Comparison of ENCODE assay signal across 9 mouse cellular contexts in genomic region chr10:39624837-39625625, GRCm38 (mm10). TPM values are rescaled to one million over a fixed set of nuclear protein-coding genes. Genes with fewer than 3 reads are reported as not detected.
DNase-seq lines count a peak whose midpoint lies in the region; ATAC-seq and TF ChIP-seq lines count a peak whose summit lies in the region.
"Had no signal": no experiment of that assay in that cellular context is flagged by ENCODE, and none has a peak within 500 bp of the region (broad histone marks: within the 10 kb centered on the region; RNA-seq: fewer than 3 reads in every experiment).

No protein-coding gene starts in this region.

- 0 out of 2 replicates have a peak overlapping the region, but pooled peaks have one; percentile 22 for H3K27ac ChIP-seq in heart, embryonic 10.5 days
- peak overlapping the region; percentile 50; the same call in 1 of the 2 replicates for H3K27ac ChIP-seq in intestine, postnatal 0 days (ENCODE audit: low read depth, low read length)
- no peak overlapping the region for H3K27ac ChIP-seq in liver, embryonic 16.5 days (ENCODE audit: low read length)

- H3K4me2 ChIP-seq in intestine, postnatal 0 days (replicated peaks; ENCODE audit: low read depth): peak overlapping the region; percentile 31; the same call in 1 of the 2 replicates
- no peak overlapping the region for H3K4me2 ChIP-seq in liver, embryonic 16.5 days (ENCODE audit: low read depth, low read length)

- peak; percentile 60 for ATAC-seq in CD4-positive, CD25-positive, alpha-beta regulatory T cell, adult 4 months
- 0 out of 2 replicates have a peak, but pooled peaks have one; percentile 15 for ATAC-seq in intestine, postnatal 0 days
- ATAC-seq in liver, embryonic 16.5 days (ENCODE audit: low read depth): peak; percentile 81

- peak; percentile 33 for TF ChIP-seq CTCF in intestine, postnatal 0 days (IDR thresholded peaks at IDR 0.05; ENCODE audit: low read depth)

- WGBS in heart, embryonic 10.5 days: 67% methylated on average over 12 of the region's 12 CpGs
- 25% methylated on average over 12 of the region's 12 CpGs for WGBS in intestine, postnatal 0 days
- WGBS in liver, embryonic 16.5 days (ENCODE audit: insufficient replicate concordance): 46% methylated on average over 12 of the region's 12 CpGs

- intact Hi-C loops in gastrocnemius, postnatal 14 days (cut with DNase I; ENCODE audit: low total_unique reads): no loop called here

- no peaks in the 10 kb centered on the region for H3K9me3 ChIP-seq in heart, embryonic 10.5 days
- H3K9me3 ChIP-seq in intestine, postnatal 0 days (ENCODE audit: control insufficient read depth): no peaks in the 10 kb centered on the region
- H3K9me3 ChIP-seq in liver, embryonic 16.5 days (replicated peaks; ENCODE audit: control insufficient read depth, low read length): no peaks in the 10 kb centered on the region

- H3K27me3 ChIP-seq in heart, embryonic 10.5 days (ENCODE audit: insufficient read depth, poor library complexity, severe bottlenecking): no peaks in the 10 kb centered on the region
- H3K27me3 ChIP-seq in intestine, postnatal 0 days (replicated peaks; ENCODE audit: control insufficient read depth, insufficient read depth, low read length): no peaks in the 10 kb centered on the region
- H3K27me3 ChIP-seq in liver, embryonic 16.5 days (ENCODE audit: control insufficient read depth, insufficient read depth, low read depth, low read length): no peaks in the 10 kb centered on the region

- H3K9ac ChIP-seq in intestine, postnatal 0 days (ENCODE audit: low read depth, low read length): no peak overlapping the region
- no peak overlapping the region for H3K9ac ChIP-seq in liver, embryonic 16.5 days (ENCODE audit: low read depth, low read length)

- no peak overlapping the region for H3K4me3 ChIP-seq in heart, embryonic 10.5 days
- H3K4me3 ChIP-seq in intestine, postnatal 0 days (ENCODE audit: low read depth, low read length): no peak overlapping the region
- H3K4me3 ChIP-seq in liver, embryonic 16.5 days (ENCODE audit: low read depth, low read length): no peak overlapping the region

- H3K4me1 ChIP-seq in heart, embryonic 10.5 days: peaks cover 38% of the 10 kb centered on the region
- peaks cover 10% of the 10 kb centered on the region; the same call in 1 of the 2 replicates for H3K4me1 ChIP-seq in intestine, postnatal 0 days (replicated peaks; ENCODE audit: control insufficient read depth, insufficient read depth, low read length)
- peaks cover 5% of the 10 kb centered on the region for H3K4me1 ChIP-seq in liver, embryonic 16.5 days (ENCODE audit: control insufficient read depth, low read depth, low read length)

- H3K36me3 ChIP-seq in heart, embryonic 10.5 days: peaks cover 37% of the 10 kb centered on the region
- peaks cover 55% of the 10 kb centered on the region for H3K36me3 ChIP-seq in intestine, postnatal 0 days (ENCODE audit: control insufficient read depth, insufficient read depth)
- H3K36me3 ChIP-seq in liver, embryonic 16.5 days (ENCODE audit: control insufficient read depth, insufficient read depth): no peaks in the 10 kb centered on the region

- DNase-seq in heart, embryonic 10.5 days (ENCODE audit: low spot score): no peak
- no peak for DNase-seq in heart, adult 18-20 months
- DNase-seq in gastrocnemius, postnatal 14 days: no peak
- no peak for DNase-seq in embryo, embryonic 9.5 days (ENCODE audit: extremely low spot score)
- no peak for DNase-seq in right cerebral cortex, postnatal 4 days
- DNase-seq: heart, postnatal 4 days had no signal

RNA-seq across cellular contexts. Expression of gene Traf3ip2, which starts 12.3 kb away (rescaled TPM):
- polyA plus RNA-seq in heart, embryonic 10.5 days (2016; fragmentation: Nextera tagmentation; extraction: Ambion mirVana): 12.6 and 13.7 TPM in 2 replicates
- total RNA-seq in heart, adult 18-20 months (2021): 1 to 10 TPM; 4.7 to 5.4 TPM
- 10 to 100 TPM; 35.5 to 37.9 TPM for polyA plus RNA-seq in CD4-positive, CD25-positive, alpha-beta regulatory T cell, adult 4 months (2017; shearing (Covaris generic))
- 25.3 and 27.8 TPM in 2 replicates for polyA plus RNA-seq in intestine, postnatal 0 days (2015; fragmentation: Nextera tagmentation; extraction: Ambion mirVana)
- 1.2 and 1.5 TPM in 2 replicates for polyA plus RNA-seq in liver, embryonic 16.5 days (2015; fragmentation: Nextera tagmentation; extraction: Ambion mirVana)
- total RNA-seq in gastrocnemius, postnatal 14 days (2021): 1 to 10 TPM; 4.2 to 7.9 TPM

Comparison
In these comparisons a context has a peak if more than half of its experiments do, and no peak if none do; other contexts are left out.
1. ATAC-seq: peak in every context shown above with its lines; median percentile 81 in liver, embryonic 16.5 days; 60 in CD4-positive, CD25-positive, alpha-beta regulatory T cell, adult 4 months; 15 in intestine, postnatal 0 days.